Mouse (Mus musculus) liver, adult 2 months (tissue): ENCODE results near the gene Slc1a3.
A peak's percentile ranks its signal among the peaks of the same experiment; 100 is the strongest.

Experiments
- CTCF ChIP-seq: fragments of 200-500 bp; IDR thresholded peaks from 2 replicates; pipeline ENCODE4 v1.5.1; 2011; ENCODE audit warnings: low read depth, low read length, control low read depth
- POLR2A ChIP-seq: fragments of 200-500 bp; IDR thresholded peaks from 2 replicates; pipeline ENCODE4 v1.6.1; 2011; ENCODE audit warnings: low read length, control low read depth; ENCODE audit not compliant: insufficient read depth; ENCODE audit errors: extremely low read depth

DNA sequence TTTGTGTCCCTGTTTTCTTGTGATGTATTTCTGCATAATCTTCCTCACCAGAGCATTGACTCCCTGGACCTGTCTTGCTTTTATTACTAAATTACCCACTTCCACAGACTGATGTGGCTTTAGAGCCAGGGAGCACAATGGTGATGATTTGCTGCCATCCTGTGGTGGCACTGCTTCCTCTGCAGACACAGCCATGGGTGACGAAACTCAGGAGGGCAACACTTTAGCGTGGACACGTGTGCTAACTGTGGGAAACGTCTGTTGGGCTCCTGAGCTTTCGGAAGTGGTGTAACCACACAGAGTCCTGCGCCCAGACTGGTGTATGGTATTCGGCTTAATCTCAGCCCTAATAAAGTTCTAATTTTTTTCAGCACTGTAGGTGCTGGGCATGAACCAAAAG lies 85.2 kb downstream of the Slc1a3 start:
- TF ChIP-seq POLR2A = no peak
- peak; percentile 63 for TF ChIP-seq CTCF
